Mouse (Mus musculus): ENCODE measurements around the gene Olfr149.
"Not testable (repeated sequence)": the region's sequence is repeated elsewhere in the genome, so short reads cannot be mapped to it uniquely, and the experiment has no call there.

The Olfr149 gene

DNA sequence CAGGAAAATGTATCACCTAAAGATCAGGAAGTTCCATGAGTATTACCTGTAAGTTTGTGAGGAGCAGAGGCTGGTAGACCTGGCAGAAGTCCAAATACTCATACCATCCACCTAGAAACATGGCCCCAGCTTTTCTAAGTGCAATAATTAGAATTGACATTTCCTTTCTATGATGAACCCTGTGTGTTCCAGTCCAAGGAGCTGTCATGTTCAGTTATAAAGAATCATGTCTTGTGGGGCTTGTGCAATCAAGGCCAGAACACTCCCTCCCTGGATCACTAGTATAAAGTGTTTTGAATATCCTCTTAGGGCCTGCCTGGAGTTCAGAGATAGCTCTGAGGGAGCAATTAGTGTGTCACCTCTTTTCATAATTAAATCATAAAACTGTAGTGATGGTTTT lies at the start of gene Olfr149:
Gene Olfr149 (minus strand): TSS at position 101 of the 400 bp plus-strand sequence.
- DNase-seq (ENCODE audit: low read depth in 1 of 2, low spot score in 2 of 2), result no peak

DNA sequence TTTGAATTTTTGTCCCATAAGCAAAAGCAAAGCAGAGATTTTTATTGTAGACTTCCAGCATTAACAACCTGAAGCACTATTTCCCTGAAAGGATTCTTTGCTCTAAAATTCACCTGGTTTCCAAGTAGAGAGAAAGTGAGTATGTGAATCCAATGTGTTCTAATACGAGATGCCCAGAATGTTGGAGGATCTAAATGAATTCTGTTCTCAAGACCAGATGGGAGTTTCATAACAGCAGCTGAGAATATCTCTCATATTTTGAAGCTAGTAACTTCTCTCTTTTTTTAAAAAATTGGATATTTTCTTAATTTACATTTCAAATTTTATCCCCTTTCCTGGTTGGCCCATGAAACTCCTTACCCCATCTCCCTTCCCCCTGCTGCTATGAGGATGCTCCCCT lies 39.5 kb upstream of the Olfr149 start:
- no peak for DNase-seq (ENCODE audit: low read depth in 1 of 2, low spot score in 2 of 2)

DNA sequence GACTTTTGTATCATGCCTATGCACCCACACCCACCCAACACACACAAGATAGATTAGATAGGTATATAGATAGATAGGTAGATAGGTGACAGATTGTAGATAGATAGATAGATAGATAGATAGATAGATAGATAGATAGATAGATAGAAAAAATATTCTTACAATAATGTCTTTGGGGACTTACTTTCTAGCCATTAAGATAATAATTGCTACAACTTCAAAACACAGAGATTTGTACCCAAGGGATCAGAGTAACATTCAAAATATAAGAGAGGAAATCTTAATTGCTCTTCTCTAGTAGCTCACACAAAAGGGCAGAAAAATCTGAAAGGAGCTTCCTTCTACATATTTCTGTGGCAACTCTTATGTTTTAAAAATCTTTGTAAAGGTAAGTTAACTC lies 39.0 kb upstream of the Olfr149 start, which contains the start of gene Olfr967:
Gene Olfr967 (plus strand): TSS at position 301 of the 400 bp plus-strand sequence.
- DNase-seq (ENCODE audit: low read depth in 1 of 2, low spot score in 2 of 2), result no peak

DNA sequence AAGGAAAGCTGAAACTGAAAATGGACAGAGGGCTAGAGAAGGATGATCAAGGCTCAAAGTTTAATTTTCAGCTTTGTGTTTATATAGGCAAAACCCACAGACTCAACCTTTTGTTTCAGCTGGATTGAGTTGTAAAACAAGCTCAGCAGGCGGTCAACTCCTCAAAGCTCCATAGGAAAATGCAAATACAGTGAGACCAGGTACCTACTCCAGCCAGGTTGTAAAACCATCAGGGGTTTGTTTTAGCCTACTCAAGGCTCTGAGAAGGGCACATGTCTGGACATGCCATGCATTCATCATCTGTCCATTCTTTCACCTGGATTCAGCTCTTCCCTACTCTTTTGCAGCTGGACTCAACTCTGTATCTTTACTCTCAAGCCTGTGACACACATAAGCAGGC lies 33.8 kb upstream of the Olfr149 start:
- DNase-seq (ENCODE audit: low read depth in 1 of 2, low spot score in 2 of 2), result no peak

DNA sequence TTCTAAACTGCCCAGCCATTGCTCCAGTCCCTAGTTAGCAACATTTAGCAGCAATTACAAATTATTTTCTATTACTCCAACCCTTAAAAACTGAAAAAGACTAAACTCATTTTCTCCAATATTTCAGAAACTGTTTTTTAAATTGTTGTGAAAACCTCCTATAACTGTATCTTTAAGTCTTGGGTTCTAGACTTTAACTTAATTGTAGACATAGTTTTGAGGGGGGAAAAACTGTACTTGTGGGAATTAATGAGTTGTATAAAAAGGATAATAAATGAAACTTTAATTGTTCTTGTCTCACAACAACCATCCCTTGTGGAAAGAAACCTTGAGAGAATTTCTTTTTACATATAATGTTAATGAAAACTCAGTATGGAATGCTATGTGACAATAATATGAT lies 23.8 kb upstream of the Olfr149 start, which contains the start of gene Olfr150:
Gene Olfr150 (plus strand): TSS at position 301 of the 400 bp plus-strand sequence.
- no peak for DNase-seq (ENCODE audit: low read depth in 1 of 2, low spot score in 2 of 2)

DNA sequence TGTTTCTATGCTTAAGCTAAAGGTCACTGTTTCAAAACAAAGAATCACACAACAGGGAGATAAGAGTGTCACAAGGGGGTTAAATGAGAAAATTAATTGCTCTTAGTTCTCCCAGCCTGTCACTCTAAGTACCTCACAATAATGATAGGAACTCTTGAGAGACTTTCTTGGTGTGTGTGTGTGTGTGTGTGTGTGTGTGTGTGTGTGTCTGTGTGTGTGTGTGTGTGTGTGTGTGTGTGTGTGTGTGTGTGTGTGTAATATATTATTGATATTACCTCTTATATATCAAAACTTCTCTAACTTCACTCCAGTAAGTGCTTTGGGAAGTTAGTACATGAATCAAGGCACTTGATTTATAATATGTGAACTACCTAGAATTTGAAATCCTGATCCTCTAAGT lies 4.1 kb upstream of the Olfr149 start, which contains the start of gene Olfr965:
Gene Olfr965 (plus strand): TSS at position 301 of the 400 bp plus-strand sequence.
- DNase-seq (ENCODE audit: low read depth in 1 of 2, low spot score in 2 of 2), result no peak

DNA sequence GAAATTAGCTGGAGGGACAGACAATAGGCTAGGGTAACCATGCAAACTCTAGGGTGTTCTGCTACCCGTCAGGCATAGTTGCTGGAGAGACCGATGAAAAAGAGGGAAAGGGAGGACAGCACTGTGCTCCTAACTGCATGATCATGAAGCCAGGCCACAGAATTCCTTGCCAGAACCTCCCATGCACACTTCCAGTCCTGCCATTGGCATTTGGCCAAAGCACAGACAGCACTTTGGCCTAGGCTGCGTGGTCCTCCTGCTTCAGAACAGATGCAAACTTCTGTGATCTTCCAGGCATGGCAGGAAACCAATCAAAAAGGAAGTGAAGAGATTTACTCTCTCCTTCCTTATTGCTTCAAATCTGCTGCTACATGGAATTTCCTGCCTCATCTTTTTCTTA lies 2.0 kb upstream of the Olfr149 start:
- no peak for DNase-seq (ENCODE audit: low read depth in 1 of 2, low spot score in 2 of 2)

DNA sequence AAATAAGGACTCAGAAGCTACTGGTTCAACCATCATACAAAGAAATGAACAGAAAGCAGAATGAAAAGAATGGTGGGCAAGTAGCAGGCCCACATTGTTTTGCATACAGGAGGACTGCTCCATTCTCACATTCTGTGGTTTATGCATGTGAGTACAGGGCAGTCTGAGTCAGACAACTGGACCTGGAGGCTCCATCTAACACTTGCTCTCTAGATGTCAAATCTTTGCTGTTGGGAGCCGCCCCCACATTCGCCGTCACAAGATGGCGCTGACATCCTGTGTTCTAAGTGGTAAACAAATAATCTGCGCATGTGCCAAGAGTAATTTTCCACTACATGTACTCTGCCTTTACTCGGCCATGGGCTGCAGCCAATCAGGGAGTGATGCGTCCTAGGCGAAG lies 5.8 kb downstream of the Olfr149 start:
- not testable (repeated sequence) for DNase-seq (ENCODE audit: low read depth in 1 of 2, low spot score in 2 of 2)

DNA sequence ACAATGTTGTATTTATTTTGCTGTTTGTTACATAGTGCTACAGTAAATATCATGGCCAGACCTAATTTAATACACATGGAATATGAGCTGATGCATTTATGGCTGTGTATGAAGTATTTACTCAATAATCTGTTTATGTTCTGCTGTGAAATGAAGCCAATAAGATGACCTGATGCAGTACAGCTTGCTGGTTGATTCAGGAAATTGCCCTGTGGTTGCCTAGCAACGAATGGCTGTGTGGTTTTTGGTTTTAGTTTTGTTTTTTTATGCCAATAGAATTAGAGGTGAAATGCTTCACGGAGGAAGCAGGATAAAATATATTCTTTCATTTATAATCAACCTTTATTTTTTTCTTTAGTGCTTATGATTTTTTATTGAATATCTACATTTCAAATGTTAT lies 27.6 kb downstream of the Olfr149 start:
- DNase-seq (ENCODE audit: low read depth in 1 of 2, low spot score in 2 of 2), result no peak

DNA sequence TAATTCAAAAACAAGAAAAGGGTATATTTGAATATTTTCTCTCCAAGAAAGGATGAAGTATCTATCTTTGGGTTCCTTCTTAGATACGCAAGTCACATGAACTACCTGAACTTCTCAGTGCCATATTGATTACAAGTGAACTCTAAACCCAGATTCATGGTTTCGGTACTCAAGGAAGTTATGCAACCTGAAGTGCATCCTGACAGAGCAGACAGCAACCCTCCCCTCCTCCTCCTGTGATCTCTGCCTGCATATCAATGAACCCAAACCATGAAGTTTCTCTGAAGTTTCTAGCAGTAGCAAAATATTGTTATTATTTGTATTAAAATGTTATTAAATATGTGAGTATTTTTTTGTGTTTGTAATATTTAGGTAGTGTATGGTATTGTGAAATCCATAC lies 28.4 kb downstream of the Olfr149 start:
- no peak for DNase-seq (ENCODE audit: low read depth in 1 of 2, low spot score in 2 of 2)

DNA sequence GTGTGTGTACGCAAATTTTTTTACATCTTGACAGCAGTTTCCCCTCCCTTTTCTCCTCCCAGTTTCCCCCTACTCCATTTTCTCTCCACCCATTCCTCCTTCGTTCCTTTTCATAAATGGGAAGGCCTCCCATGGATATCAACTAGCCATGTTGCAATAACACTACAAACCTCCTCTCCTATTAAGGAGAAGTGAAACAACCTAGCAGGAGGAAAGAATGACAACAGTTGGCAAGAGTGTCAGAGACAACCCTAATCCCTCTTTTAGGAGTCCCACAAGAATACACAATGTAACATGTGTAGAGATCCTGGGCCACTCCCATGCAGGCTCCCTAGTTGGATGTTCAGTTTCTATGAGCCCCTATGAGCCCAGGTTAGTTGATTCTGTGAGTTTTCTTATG lies 32.1 kb downstream of the Olfr149 start:
- DNase-seq (ENCODE audit: low read depth in 1 of 2, low spot score in 2 of 2), result no peak

DNA sequence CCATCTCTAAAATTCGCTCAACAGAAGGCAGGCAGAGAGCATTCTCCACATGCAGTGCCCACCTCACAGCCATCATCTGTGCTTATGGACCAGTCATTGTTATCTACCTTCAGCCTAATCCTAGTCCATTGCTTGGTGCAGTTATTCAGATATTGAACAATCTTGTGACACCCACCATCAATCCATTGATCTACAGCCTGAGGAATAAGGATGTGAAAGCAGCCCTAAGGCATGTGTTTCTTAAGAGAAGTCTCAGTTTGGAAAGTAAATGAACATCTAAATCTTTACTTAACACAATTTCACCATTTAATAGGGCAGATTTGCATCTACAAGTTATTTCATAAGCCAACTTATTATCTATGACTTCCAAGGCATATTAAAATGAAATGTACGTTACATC lies 37.2 kb downstream of the Olfr149 start:
- DNase-seq (ENCODE audit: low read depth in 1 of 2, low spot score in 2 of 2), result no peak

DNA sequence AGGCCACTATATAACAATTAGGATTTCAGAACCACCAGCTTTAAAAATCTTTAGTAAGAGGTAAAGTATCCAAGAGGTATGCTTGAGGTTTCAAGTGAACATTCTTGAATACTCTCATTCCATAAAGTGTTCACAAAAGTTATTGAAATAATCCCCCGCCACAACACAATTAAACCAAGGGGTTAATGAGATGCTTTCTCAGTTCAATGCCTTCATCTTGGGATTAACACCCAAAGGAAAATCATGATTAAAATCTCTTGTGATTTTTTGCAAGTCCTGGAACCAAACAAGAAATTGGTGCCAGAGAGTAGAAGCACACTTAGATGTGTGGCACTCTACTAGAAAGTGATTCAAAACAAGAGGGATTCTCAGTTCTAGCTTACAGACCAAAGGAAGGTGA lies 40.0 kb downstream of the Olfr149 start, which contains the start of gene Olfr963:
Gene Olfr963 (plus strand): TSS at position 301 of the 400 bp plus-strand sequence.
- no peak for DNase-seq (ENCODE audit: low read depth in 1 of 2, low spot score in 2 of 2)

DNA sequence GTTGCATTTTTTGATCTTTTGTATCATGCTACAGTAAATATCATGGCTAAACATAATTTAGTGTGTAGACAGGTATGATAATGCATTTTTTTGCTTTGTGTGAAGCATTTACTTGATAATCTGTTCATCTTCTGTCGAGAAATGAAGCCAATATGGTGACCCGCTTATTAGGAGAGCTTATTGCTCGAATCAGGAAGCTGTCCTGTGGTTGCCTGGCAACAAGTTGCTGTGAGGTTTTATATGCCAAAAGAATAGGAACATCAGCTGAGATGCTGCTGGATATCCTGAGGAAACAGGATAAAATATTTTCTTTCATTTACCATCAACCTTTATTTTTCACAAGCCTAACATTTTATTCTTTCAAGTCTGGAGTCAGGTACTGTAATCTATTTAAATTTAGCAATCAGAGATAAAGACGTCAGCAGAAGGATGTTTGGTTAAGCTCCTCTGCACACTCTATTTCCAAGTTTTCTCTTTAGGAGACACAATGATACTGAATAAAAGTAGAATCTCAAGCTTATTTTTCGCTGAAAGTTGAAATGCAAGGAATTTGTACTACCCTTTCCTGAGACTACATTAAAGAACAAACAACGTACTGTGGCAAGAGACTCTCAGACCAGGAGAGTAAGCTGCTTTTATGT lies 52.0 kb downstream of the Olfr149 start:
- DNase-seq (ENCODE audit: low read depth in 1 of 2, low spot score in 2 of 2), result no peak
